Mouse (Mus musculus): ENCODE measurements around the gene Prmt8. TPM values are rescaled to one million over a fixed set of nuclear protein-coding genes. Genes with fewer than 3 reads are reported as not detected.
A peak's percentile ranks its signal among the peaks of the same experiment; 100 is the strongest.

Gene Prmt8
- polyA plus RNA-seq, 1 experiment from 2014 or later = 35.2 TPM

DNA sequence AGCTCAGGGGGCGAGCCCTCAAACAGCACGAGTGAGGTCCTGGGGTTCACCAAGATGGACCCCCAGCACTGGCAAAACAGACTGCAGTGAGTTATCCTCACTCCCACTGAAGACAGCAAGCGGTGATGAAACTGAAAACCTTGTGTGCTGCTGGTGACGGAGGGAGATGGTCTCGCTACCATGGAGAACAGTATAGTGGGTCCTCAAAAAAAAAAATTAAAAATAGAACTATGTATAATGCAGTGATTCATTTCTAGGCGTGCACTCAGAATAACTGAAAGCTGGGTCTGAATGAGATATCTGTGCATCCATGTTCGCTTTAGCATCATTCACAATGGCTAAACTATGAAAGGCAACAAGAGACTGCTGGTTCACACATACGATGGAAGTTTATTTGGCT is 20.5 kb downstream of the Prmt8 start:
- 82% methylated on average over 8 of the region's 8 CpGs for WGBS
- no peak overlapping the region for H3K4me3 ChIP-seq (ENCODE audit: low read length)
- no peaks in the 10 kb centered on the region for H3K27me3 ChIP-seq (replicated peaks; ENCODE audit: control insufficient read depth, insufficient read depth, low read length)
- peaks cover 9% of the 10 kb centered on the region for H3K4me1 ChIP-seq (ENCODE audit: control insufficient read depth, insufficient read depth, low read depth, low read length)
- no peaks in the 10 kb centered on the region for H3K36me3 ChIP-seq (ENCODE audit: control insufficient read depth, insufficient read depth, low read length)
- H3K4me2 ChIP-seq (ENCODE audit: low read length) = no peak overlapping the region
- no peak overlapping the region for H3K9ac ChIP-seq (ENCODE audit: low read depth, low read length)
- H3K9me3 ChIP-seq (ENCODE audit: control insufficient read depth, low read length) = no peaks in the 10 kb centered on the region
- ATAC-seq = no peak
- no peak overlapping the region for H3K27ac ChIP-seq (ENCODE audit: low read depth, low read length)

DNA sequence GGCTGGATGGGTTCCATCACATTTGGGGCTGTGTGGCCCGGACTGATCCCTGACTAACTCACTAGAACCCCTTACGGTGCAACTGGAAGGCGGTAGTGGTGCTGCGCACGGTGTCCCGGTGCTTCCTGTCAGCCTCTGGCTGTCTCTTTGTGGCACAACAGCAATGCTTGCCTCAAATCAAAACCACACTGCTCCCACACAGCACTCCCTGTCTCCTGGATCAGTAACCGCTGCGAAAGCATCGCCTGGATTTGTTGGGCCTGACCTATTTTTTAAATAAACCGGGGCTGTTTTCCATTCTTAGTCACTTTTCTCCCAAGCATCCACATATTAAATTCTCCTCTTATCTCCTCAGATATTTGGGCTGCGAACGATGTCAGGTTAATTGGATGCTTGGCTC is 27.0 kb downstream of the Prmt8 start:
- H3K9ac ChIP-seq (ENCODE audit: low read depth, low read length) = no peak overlapping the region
- H3K4me1 ChIP-seq (ENCODE audit: control insufficient read depth, insufficient read depth, low read depth, low read length) = peaks cover 5% of the 10 kb centered on the region
- H3K36me3 ChIP-seq (ENCODE audit: control insufficient read depth, insufficient read depth, low read length) = no peaks in the 10 kb centered on the region
- 86% methylated on average over 12 of the region's 12 CpGs for WGBS
- no peaks in the 10 kb centered on the region for H3K9me3 ChIP-seq (ENCODE audit: control insufficient read depth, low read length)
- ATAC-seq = no peak
- H3K4me2 ChIP-seq (ENCODE audit: low read length) = no peak overlapping the region
- H3K27ac ChIP-seq (ENCODE audit: low read depth, low read length) = no peak overlapping the region
- no peaks in the 10 kb centered on the region for H3K27me3 ChIP-seq (replicated peaks; ENCODE audit: control insufficient read depth, insufficient read depth, low read length)
- no peak overlapping the region for H3K4me3 ChIP-seq (ENCODE audit: low read length)

DNA sequence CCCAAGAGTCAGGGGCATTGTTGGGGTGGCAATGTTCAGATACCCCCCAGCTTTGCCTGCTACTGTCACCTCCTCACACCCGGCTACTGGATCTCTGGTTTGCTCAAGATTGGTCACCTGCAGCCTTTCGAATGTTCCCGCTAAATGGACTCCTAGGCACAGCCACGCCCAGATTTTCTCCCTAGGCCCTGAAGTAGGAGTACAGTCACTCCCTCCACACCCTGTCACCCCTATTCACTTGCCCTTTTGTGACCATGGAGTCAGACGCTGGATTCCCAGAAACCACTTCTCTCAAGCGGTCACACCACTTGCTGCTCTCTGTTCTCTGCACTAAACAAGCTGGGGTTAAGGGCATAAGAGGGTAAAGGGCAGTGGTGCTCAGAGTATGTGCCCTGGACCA is 28.1 kb downstream of the Prmt8 start:
- Histone ChIP-seq H3K4me1 (ENCODE audit: control insufficient read depth, insufficient read depth, low read depth, low read length) (peaks cover 12% of the 10 kb centered on the region), H3K27ac (ENCODE audit: low read depth, low read length) (no peak overlapping the region)
- ATAC-seq = no peak

DNA sequence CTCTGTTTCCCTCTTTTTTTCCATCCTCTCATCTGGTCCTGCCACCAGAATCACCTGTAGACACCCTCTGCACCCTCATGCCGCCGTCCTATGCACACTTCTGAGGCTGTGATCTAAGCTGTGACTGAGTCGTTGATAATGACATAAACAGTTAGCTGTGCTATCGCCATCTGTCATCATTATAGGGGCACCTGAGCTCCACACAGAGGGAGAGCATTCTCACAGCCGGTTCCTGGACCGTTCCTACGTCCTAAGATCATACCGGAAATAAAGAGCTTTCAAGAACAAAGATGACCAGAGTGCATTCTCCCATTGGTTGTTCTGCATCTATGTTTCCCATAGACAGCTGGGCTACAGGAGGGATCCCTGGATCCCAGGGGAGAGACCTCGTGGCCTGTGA is 28.6 kb downstream of the Prmt8 start:
- WGBS = 41% methylated on average over 9 of the region's 9 CpGs
- Histone ChIP-seq H3K4me1 (ENCODE audit: control insufficient read depth, insufficient read depth, low read depth, low read length) (peaks cover 17% of the 10 kb centered on the region), H3K27me3 (replicated peaks; ENCODE audit: control insufficient read depth, insufficient read depth, low read length) (no peaks in the 10 kb centered on the region), H3K9me3 (ENCODE audit: control insufficient read depth, low read length) (no peaks in the 10 kb centered on the region), H3K4me3 (ENCODE audit: low read length) (no peak overlapping the region), H3K4me2 (ENCODE audit: low read length) (no peak overlapping the region), H3K36me3 (ENCODE audit: control insufficient read depth, insufficient read depth, low read length) (no peaks in the 10 kb centered on the region), H3K9ac (ENCODE audit: low read depth, low read length) (no peak overlapping the region), H3K27ac (ENCODE audit: low read depth, low read length) (no peak overlapping the region)
- ATAC-seq = no peak; the same call in 1 of the 2 replicates

More for the DNA sequence above, 28.1 kb downstream of the Prmt8 start:
- Histone ChIP-seq H3K9ac (ENCODE audit: low read depth, low read length) (no peak overlapping the region), H3K36me3 (ENCODE audit: control insufficient read depth, insufficient read depth, low read length) (no peaks in the 10 kb centered on the region), H3K4me2 (ENCODE audit: low read length) (no peak overlapping the region), H3K27me3 (replicated peaks; ENCODE audit: control insufficient read depth, insufficient read depth, low read length) (no peaks in the 10 kb centered on the region), H3K4me3 (ENCODE audit: low read length) (no peak overlapping the region), H3K9me3 (ENCODE audit: control insufficient read depth, low read length) (no peaks in the 10 kb centered on the region)
- 84% methylated on average over 6 of the region's 6 CpGs for WGBS

DNA sequence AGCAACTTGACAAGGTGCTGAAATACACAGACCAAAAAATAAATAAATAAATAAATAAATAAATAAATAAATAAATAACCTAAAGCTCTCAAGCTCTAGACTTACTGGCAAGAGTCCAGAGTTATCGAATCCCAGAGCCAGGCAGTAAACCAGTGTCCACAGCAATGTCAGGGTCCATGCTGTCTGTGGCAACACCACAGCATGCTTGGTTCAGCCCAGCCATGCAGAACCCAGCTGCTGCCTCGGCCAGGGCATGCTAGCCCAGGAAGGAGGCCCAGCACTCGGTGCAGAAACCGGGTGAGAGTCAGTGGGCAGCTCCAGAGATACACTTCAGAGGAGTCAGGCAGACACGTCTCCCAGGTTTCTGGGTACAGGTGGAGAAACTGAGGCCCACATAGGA is 29.4 kb downstream of the Prmt8 start:
- H3K27me3 ChIP-seq (replicated peaks; ENCODE audit: control insufficient read depth, insufficient read depth, low read length) = no peaks in the 10 kb centered on the region

DNA sequence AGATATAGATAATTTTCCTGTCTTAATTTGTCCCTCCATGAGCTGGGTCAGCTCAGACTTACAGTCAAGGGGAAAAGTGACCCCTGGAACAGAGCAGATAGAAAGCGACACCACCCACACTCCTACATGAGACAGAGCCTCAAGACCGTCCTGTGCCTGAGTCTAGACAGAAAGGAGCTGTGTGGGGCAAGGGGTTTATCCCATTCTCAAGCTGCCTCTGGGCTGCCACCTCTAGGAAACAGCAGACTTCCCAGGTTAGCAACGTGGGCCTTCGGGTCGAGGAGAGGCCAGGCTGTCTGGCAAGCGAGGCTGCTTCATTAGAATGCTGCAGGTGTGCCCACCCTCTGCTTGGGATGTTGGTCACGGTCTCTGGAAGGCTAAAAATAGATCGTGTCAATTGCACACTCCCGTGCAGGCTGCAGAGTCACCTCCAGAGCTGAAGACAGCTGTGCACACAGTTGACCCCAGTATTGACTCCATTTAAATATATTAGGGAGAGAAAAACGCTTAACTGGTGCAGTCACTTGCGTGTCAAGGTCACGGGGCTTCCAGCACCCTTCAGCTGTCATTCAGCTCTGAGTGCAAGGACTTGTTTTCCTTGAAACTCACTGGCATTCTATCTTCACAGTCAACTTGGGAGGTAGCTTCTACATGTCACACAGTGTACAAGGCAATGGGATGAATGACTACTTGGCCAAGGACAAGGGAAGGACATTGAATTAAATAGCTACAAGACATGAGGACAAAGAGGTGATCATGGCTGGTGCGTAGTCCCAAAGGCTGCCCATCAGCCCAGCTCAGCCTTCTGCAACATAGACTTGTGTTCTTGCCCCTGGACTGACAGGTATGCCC is 33.9 kb downstream of the Prmt8 start:
- Histone ChIP-seq H3K4me3 (ENCODE audit: low read length) (no peak overlapping the region), H3K27ac (ENCODE audit: low read depth, low read length) (peak overlapping the region; percentile 51; the same call in 1 of the 2 replicates), H3K4me1 (ENCODE audit: control insufficient read depth, insufficient read depth, low read depth, low read length) (peaks cover 19% of the 10 kb centered on the region), H3K9me3 (ENCODE audit: control insufficient read depth, low read length) (no peaks in the 10 kb centered on the region), H3K9ac (ENCODE audit: low read depth, low read length) (no peak overlapping the region), H3K4me2 (ENCODE audit: low read length) (no peak overlapping the region; the same call in 1 of the 2 replicates), H3K27me3 (replicated peaks; ENCODE audit: control insufficient read depth, insufficient read depth, low read length) (no peaks in the 10 kb centered on the region), H3K36me3 (ENCODE audit: control insufficient read depth, insufficient read depth, low read length) (no peaks in the 10 kb centered on the region)
- 21% methylated on average over 13 of the region's 13 CpGs for WGBS
- ATAC-seq = peak; percentile 76

More for the DNA sequence above, 29.4 kb downstream of the Prmt8 start:
- Histone ChIP-seq H3K27ac (ENCODE audit: low read depth, low read length) (no peak overlapping the region), H3K4me1 (ENCODE audit: control insufficient read depth, insufficient read depth, low read depth, low read length) (peaks cover 23% of the 10 kb centered on the region), H3K4me2 (ENCODE audit: low read length) (no peak overlapping the region), H3K9ac (ENCODE audit: low read depth, low read length) (no peak overlapping the region), H3K4me3 (ENCODE audit: low read length) (no peak overlapping the region), H3K36me3 (ENCODE audit: control insufficient read depth, insufficient read depth, low read length) (no peaks in the 10 kb centered on the region), H3K9me3 (ENCODE audit: control insufficient read depth, low read length) (no peaks in the 10 kb centered on the region)
- ATAC-seq = no peak
- whole genome bisulfite sequencing = 63% methylated on average over 5 of the region's 5 CpGs

DNA sequence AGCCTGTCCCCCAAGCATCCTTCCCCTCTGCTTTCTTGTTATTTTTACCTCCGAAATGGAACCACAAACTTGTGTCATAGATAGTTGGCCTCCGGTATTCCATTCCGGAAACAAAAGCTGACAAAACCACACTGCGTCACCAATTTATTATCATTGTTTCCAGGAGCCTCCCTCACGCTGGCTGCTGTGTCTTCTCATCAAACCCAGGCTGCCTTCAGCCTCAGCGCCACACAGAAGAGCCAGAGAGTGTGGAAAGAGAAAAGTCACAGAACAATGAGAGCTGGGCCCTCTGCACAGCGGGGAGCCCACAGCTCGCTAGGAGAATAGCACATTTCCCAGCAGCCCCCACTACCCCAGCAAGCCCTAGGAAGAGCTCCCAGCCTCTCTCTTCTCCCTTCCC is 46.1 kb downstream of the Prmt8 start:
- no peak for ATAC-seq
- WGBS = 21% methylated on average over 8 of the region's 8 CpGs
- Histone ChIP-seq H3K4me2 (ENCODE audit: low read length) (peak overlapping the region; percentile 12; the same call in 1 of the 2 replicates), H3K4me3 (ENCODE audit: low read length) (no peak overlapping the region), H3K4me1 (ENCODE audit: control insufficient read depth, insufficient read depth, low read depth, low read length) (peaks cover 7% of the 10 kb centered on the region; the same call in 1 of the 2 replicates), H3K9me3 (ENCODE audit: control insufficient read depth, low read length) (no peaks in the 10 kb centered on the region), H3K27ac (ENCODE audit: low read depth, low read length) (peak overlapping the region; percentile 46; the same call in 1 of the 2 replicates), H3K27me3 (replicated peaks; ENCODE audit: control insufficient read depth, insufficient read depth, low read length) (no peaks in the 10 kb centered on the region), H3K9ac (ENCODE audit: low read depth, low read length) (no peak overlapping the region), H3K36me3 (ENCODE audit: control insufficient read depth, insufficient read depth, low read length) (no peaks in the 10 kb centered on the region)

DNA sequence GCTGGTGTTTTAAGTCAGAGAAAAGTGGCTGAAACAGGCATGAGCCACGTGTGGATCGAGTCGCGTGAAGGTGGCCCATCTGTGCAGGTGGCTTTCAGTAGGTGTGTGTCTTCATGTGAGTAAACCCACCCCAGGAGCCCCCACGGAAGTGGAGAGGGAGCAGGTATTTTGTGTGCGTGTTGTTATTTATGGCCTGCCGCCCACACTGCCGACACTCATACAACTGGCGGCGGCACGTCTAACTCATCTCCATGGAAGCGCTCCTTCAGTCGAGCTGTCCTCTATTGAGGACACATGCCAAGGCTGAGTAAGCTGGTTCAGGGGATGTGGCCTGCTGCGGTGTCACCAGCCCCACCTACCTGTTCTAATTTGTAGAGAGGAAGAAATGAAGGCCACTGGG is 49.4 kb downstream of the Prmt8 start:
- Histone ChIP-seq H3K36me3 (ENCODE audit: control insufficient read depth, insufficient read depth, low read length) (no peaks in the 10 kb centered on the region), H3K4me1 (ENCODE audit: control insufficient read depth, insufficient read depth, low read depth, low read length) (peaks cover 17% of the 10 kb centered on the region), H3K27me3 (replicated peaks; ENCODE audit: control insufficient read depth, insufficient read depth, low read length) (no peaks in the 10 kb centered on the region), H3K4me3 (ENCODE audit: low read length) (no peak overlapping the region), H3K9me3 (ENCODE audit: control insufficient read depth, low read length) (no peaks in the 10 kb centered on the region), H3K9ac (ENCODE audit: low read depth, low read length) (no peak overlapping the region), H3K4me2 (ENCODE audit: low read length) (no peak overlapping the region), H3K27ac (ENCODE audit: low read depth, low read length) (no peak overlapping the region)
- no peak for ATAC-seq
- WGBS = 68% methylated on average over 14 of the region's 14 CpGs

DNA sequence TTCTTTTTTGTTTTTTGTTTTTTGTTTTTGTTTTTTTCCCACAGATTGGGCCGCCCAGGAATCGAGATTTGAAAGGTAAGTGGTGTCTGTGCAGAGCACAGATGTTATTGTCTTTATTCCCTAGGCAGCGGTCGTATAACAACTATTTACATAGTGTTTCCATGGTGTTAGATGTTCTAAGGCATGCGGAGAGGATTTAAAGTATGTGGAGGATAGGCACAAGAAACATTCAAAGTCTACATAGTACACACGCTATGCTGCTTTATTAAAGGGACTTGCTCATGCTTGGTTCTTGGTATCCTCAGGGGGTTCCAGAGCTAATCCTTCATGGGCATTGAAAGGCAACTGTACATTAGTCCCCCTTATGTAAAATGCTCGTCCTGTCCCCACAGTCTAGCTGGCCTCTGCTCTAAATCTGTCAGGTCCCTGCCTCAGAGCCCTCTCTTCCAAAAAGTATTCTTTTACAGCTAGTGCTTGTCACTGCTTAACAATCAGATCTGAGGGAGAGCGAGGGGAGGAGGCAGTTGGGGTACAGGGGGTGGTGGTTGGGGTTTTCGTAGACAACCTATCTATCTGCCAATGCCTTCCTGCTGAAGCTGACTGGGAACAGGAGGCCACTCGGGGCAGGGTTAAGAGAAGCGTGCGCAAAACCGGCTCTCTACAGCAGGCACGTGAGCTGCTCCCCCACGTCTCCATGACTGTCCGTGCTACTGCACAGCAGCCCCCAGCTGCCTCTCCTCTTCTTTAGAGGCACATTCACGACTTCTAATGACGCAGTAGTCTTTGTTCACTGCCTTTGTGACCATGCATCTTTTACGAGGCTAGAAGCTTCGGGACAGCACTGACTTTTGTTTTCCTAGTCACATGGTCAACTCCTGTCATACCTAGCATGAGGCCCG is 51.8 kb downstream of the Prmt8 start:
- 14% methylated on average over 21 of the region's 21 CpGs for WGBS
- peak; percentile 48 for ATAC-seq
- H3K36me3 ChIP-seq (ENCODE audit: control insufficient read depth, insufficient read depth, low read length) = no peaks in the 10 kb centered on the region
- H3K27ac ChIP-seq (ENCODE audit: low read depth, low read length) = no peak overlapping the region
- peaks cover 13% of the 10 kb centered on the region for H3K4me1 ChIP-seq (ENCODE audit: control insufficient read depth, insufficient read depth, low read depth, low read length)
- no peaks in the 10 kb centered on the region for H3K27me3 ChIP-seq (replicated peaks; ENCODE audit: control insufficient read depth, insufficient read depth, low read length)
- H3K4me2 ChIP-seq (ENCODE audit: low read length) = peak overlapping the region; percentile 43
- no peak overlapping the region for H3K4me3 ChIP-seq (ENCODE audit: low read length)
- H3K9ac ChIP-seq (ENCODE audit: low read depth, low read length) = peak overlapping the region; percentile 20; the same call in 1 of the 2 replicates
- H3K9me3 ChIP-seq (ENCODE audit: control insufficient read depth, low read length) = no peaks in the 10 kb centered on the region

Data from hindbrain, embryonic 16.5 days (tissue).